Mouse (Mus musculus): Measurements from ENCODE around the gene Gpr180.
A peak's percentile ranks its signal among the peaks of the same experiment; 100 is the strongest.
"Not testable (repeated sequence)": the region's sequence is repeated elsewhere in the genome, so short reads cannot be mapped to it uniquely, and the experiment has no call there.

Gene Gpr180

GRCm38 (mm10) chr14:118151651-118152293, 14.8 kb downstream of the Gpr180 start:
- no peak for DNase-seq (ENCODE audit: low read depth, low spot score)

GRCm38 (mm10) chr14:118152294-118152651, 15.3 kb downstream of the Gpr180 start:
- no peak for DNase-seq (ENCODE audit: low read depth, low spot score)

- DNase-seq (ENCODE audit: low read depth, low spot score), result not testable (repeated sequence)
Observed at GRCm38 (mm10) chr14:118156056-118156455, 19.1 kb downstream of the Gpr180 start.

GRCm38 (mm10) chr14:118156740-118157139, 19.8 kb downstream of the Gpr180 start:
- no peak for DNase-seq (ENCODE audit: low read depth, low spot score)

GRCm38 (mm10) chr14:118157146-118157545, 20.2 kb downstream of the Gpr180 start:
- peak; percentile 21 for DNase-seq (ENCODE audit: low read depth, low spot score)

- no peak for DNase-seq (ENCODE audit: low read depth, low spot score)
Observed at GRCm38 (mm10) chr14:118161751-118162150, 24.8 kb downstream of the Gpr180 start.

GRCm38 (mm10) chr14:118162640-118163039, 25.7 kb downstream of the Gpr180 start:
- no peak for DNase-seq (ENCODE audit: low read depth, low spot score)

- DNase-seq (ENCODE audit: low read depth, low spot score), result no peak
Observed at GRCm38 (mm10) chr14:118168776-118169175, 31.8 kb downstream of the Gpr180 start.

- no peak for DNase-seq (ENCODE audit: low read depth, low spot score)
Observed at GRCm38 (mm10) chr14:118173590-118174203, 36.7 kb downstream of the Gpr180 start.

- no peak for DNase-seq (ENCODE audit: low read depth, low spot score)
Observed at GRCm38 (mm10) chr14:118175071-118175693, 38.2 kb downstream of the Gpr180 start.

- DNase-seq (ENCODE audit: low read depth, low spot score), result no peak
Observed at GRCm38 (mm10) chr14:118175694-118176085, 38.7 kb downstream of the Gpr180 start.

- no peak for DNase-seq (ENCODE audit: low read depth, low spot score)
Observed at GRCm38 (mm10) chr14:118179251-118179650, 42.3 kb downstream of the Gpr180 start.

GRCm38 (mm10) chr14:118179701-118180100, 42.7 kb downstream of the Gpr180 start:
- no peak for DNase-seq (ENCODE audit: low read depth, low spot score)

GRCm38 (mm10) chr14:118180117-118180557, 43.2 kb downstream of the Gpr180 start:
- peak; percentile 40 for DNase-seq (ENCODE audit: low read depth, low spot score)

GRCm38 (mm10) chr14:118180711-118181177, 43.8 kb downstream of the Gpr180 start:
- no peak for DNase-seq (ENCODE audit: low read depth, low spot score)

GRCm38 (mm10) chr14:118191442-118191841, 54.5 kb downstream of the Gpr180 start:
- DNase-seq (ENCODE audit: low read depth, low spot score), result no peak

GRCm38 (mm10) chr14:118193001-118193628, 56.2 kb downstream of the Gpr180 start:
- DNase-seq (ENCODE audit: low read depth, low spot score), result no peak

GRCm38 (mm10) chr14:118193663-118194062, 56.7 kb downstream of the Gpr180 start:
- DNase-seq (ENCODE audit: low read depth, low spot score), result no peak

- DNase-seq (ENCODE audit: low read depth, low spot score), result no peak
Observed at GRCm38 (mm10) chr14:118194219-118194914, 57.4 kb downstream of the Gpr180 start.

GRCm38 (mm10) chr14:118197063-118197462, 60.1 kb downstream of the Gpr180 start:
- DNase-seq (ENCODE audit: low read depth, low spot score), result no peak

- no peak for DNase-seq (ENCODE audit: low read depth, low spot score)
Observed at GRCm38 (mm10) chr14:118200731-118201130, 63.8 kb downstream of the Gpr180 start.

GRCm38 (mm10) chr14:118202006-118202405, 65.0 kb downstream of the Gpr180 start:
- DNase-seq (ENCODE audit: low read depth, low spot score), result no peak

All from c-Kit-negative CD71-positive TER-119-positive erythroid progenitor cells, embryonic 14.5 days (primary cell).